Mouse (Mus musculus) B cell, adult (primary cell): Measurements from ENCODE around the gene Ptpra. TPM values are rescaled to one million over a fixed set of nuclear protein-coding genes. Genes with fewer than 3 reads are reported as not detected.

Experiments used
- total RNA-seq: library from RNA; stranded (reverse); gene quantifications from 4 replicates; pipeline ENCODE4 v1.2.4, GENCODE M21; 2023; ENCODE audit not compliant: inconsistent age

Ptpra gene
- 102 to 110 TPM (median 107 TPM) in 4 replicates for total RNA-seq

GRCm38 (mm10) chr2:130449794-130450433 is at the start of gene Ptpra:
TSS of gene Ptpra (plus strand) at chr2:130450278.

DNA sequence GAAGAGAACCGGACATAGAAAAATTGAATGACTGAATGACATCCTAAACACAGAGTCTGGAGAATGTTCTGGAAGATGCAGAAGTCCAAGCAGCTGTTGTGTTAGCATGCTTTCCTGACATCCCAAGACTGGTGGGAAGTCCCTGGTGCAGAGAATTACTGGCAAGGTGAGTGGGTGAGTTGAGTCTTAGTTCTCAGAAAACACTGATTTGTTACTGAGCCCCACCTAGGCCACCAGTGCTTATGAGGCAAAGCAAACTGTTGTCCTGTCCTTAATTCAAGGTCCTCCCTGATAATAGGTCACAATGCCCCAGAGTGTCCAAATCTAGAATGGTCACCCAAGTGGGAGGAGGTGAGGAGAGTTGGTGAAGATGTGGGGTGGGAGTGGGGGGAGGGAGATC is 45.1 kb upstream of the Ptpra start, which contains the start of the genes Gm28372 and 1700020A23Rik:
TSS of gene Gm28372 (plus strand) at position 301 of the 400 bp plus-strand sequence.
TSS of gene 1700020A23Rik (plus strand) at position 321 of the 400 bp plus-strand sequence.

DNA sequence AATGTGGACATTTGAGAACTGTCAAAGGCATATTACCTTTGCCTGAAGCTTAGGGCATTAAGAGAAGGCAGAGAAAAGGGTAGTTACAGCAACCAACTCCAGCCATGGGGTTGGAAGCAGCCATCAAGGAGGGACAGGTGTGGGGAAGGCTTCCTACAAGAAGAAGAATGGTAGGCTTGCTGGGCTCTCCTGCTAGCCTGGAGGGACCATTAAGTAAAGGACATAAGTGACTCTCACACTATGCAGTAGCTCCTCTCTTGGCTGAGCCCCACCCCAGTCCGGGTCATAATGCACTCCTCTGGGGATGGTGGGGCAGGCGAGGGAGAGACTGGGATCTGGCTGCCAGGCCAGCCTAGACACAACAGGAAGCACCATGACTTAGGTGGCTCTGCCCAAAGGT is 43.9 kb upstream of the Ptpra start, which contains the start of gene Tmem239:
TSS of gene Tmem239 (plus strand) at position 301 of the 400 bp plus-strand sequence.

GRCm38 (mm10) chr2:130424126-130424853 is 25.8 kb upstream of the Ptpra start, which contains the start of the genes Vps16 and Pced1a:
TSS of gene Vps16 (plus strand) at chr2:130424339.
TSS of gene Pced1a (minus strand) at chr2:130424701.

DNA sequence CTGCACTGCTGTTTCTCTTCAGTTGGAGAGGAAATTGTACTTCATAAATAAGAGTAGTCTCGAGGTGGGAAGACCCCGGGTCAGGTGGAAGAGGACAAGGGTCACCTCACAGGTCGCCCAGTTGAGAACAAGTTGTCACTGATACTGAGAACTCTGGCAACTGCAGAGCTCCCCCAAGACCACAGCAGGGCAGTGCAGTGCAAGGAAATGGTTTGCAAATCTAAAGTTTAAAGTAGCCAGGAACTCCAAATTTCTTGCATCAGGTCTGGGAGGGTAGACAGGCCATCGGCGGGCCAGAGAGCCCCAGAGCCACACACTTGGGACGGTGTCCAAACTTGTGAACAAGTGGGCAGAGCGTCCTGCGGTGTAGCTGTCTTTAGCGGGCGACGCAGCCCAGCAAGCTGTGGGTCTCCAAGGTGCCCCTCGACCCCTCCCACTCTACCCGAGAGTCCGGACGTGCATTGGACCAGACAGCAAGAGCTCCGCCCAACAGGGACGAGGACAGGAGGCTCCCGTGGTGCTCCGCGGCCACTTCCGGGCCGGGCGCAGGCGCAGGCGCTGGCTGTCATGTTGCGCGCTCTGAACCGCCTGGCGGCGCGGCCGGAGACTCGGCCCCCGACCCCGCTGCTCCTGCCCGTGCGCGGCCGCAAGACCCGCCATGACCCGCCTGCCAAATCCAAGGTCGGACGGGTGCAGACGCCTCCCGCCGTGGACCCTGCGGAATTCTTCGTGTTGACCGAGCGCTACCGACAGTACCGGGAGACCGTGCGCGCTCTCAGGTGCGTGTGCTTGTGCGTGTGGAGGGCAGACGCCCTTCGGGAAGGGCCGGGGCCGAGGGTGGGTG is 113.4 kb downstream of the Ptpra start, which contains the start of gene Mrps26:
TSS of gene Mrps26 (plus strand) at position 531 of the 844 bp plus-strand sequence.

DNA sequence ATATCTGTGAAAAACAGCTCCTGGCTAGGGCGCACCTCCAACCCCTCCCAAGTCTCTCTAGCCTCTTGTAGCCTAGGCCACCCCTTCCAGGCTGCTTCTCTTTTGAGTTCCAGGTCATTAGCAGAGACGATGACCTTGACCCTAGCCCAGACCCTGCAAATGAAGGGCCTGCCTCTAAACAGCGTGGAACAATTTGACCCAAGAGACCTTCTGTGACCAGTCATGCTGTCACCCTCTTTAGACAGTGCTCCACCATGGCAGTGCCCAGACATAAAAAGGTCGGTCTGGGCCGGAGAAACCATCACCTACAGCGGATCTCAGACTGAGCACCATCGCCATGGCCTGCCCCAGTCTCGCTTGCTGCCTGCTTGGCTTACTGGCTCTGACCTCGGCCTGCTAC is 125.8 kb downstream of the Ptpra start, which contains the start of gene Oxt:
TSS of gene Oxt (plus strand) at position 301 of the 400 bp plus-strand sequence.

DNA sequence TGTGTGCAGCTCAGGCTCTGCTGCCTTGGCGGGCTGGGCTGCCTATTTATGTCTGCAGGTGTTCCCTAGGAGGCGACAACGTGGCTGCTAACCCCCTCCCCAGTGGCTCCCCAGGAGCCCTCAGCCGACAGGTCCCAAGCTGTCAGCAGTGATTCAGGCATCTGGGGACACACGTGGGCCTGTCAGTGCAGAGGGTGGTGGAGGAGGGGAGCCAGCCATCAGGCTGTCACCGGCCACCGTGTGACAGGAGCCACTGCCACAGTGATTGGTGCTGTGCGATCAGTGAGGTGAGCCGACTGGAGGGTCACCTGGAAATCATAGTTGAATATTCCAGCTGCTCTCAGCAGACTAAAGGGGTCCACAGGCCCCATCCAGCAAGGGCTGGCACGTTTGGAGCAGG is 132.5 kb downstream of the Ptpra start, which contains the start of gene Avp:
TSS of gene Avp (minus strand) at position 3 of the 400 bp plus-strand sequence.

Other genes starting within 250 kb of the Ptpra start
- 325 to 390 TPM (median 366 TPM) in 4 replicates for gene Nop56, start 175.8 kb upstream of the Ptpra start, total RNA-seq
- 129 to 141 TPM (median 136 TPM) in 4 replicates for gene Idh3b, start 165.7 kb upstream of the Ptpra start, total RNA-seq
- not detected in 4 replicates for gene Ebf4, start 155.1 kb upstream of the Ptpra start, total RNA-seq
- gene Cpxm1, start 52.7 kb upstream of the Ptpra start, total RNA-seq: 0.60 to 0.93 TPM (median 0.77 TPM) in 3 of 4 replicates, not detected in the other
- not detected in 4 replicates for gene Gm28372, start 45.0 kb upstream of the Ptpra start, total RNA-seq
- gene 1700020A23Rik, start 45.0 kb upstream of the Ptpra start, total RNA-seq: not detected in 4 replicates
- not detected in 4 replicates for gene Tmem239, start 43.8 kb upstream of the Ptpra start, total RNA-seq
- gene Vps16, start 25.9 kb upstream of the Ptpra start, total RNA-seq: 154 to 166 TPM (median 156 TPM) in 4 replicates
- 20.7 to 23.7 TPM (median 21.7 TPM) in 4 replicates for gene Pced1a, start 25.6 kb upstream of the Ptpra start, total RNA-seq
- 46.3 to 59.5 TPM (median 55.6 TPM) in 4 replicates for gene Mrps26, start 113.5 kb downstream of the Ptpra start, total RNA-seq
- not detected in 4 replicates for gene Oxt, start 125.9 kb downstream of the Ptpra start, total RNA-seq
- gene Avp, start 132.3 kb downstream of the Ptpra start, total RNA-seq: not detected in 4 replicates
- 5.9 to 7.4 TPM (median 7.0 TPM) in 4 replicates for gene Fastkd5, start 179.7 kb downstream of the Ptpra start, total RNA-seq
- gene Ubox5, start 179.8 kb downstream of the Ptpra start, total RNA-seq: 5.2 to 7.7 TPM (median 6.3 TPM) in 4 replicates
- gene Lzts3, start 192.5 kb downstream of the Ptpra start, total RNA-seq: 4.9 to 6.1 TPM (median 5.7 TPM) in 4 replicates
- 131 to 157 TPM (median 140 TPM) in 4 replicates for gene Ddrgk1, start 214.4 kb downstream of the Ptpra start, total RNA-seq
- gene Itpa, start 217.3 kb downstream of the Ptpra start, total RNA-seq: 14.1 to 20.2 TPM (median 15.1 TPM) in 4 replicates
- 5.8 to 8.8 TPM (median 6.2 TPM) in 4 replicates for gene Slc4a11, start 247.2 kb downstream of the Ptpra start, total RNA-seq